Mouse (Mus musculus): ENCODE measurements at regions not wholly inside any gene's neighbourhood (a gene's known extent, or its start where the extent isn't known, plus 50 kb on each side); places are given as distances from the start of the nearest gene placed in this dataset.

DNA sequence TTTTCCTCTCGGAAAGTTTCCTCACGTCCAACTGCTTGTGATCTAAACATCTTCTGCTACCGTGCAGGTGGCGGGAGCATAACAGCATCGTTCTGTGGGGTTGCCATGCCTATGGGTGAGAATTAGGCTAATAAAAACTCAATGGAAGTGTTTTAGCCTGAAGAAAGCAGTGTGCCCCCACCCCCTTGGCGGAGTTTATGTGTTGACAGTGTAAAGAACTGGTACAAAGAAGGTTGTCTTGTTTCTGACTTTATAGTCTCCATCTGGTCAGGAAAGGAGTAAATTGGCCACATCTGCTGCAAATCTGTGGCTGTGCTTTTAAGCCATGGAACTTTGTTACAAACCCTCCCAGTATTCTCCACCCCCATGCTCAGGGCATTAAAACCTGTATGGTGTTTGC is 1311.2 kb downstream of the Slc22a22 start:
- DNase-seq (ENCODE audit: extremely low read depth, low read depth): no peak

DNA sequence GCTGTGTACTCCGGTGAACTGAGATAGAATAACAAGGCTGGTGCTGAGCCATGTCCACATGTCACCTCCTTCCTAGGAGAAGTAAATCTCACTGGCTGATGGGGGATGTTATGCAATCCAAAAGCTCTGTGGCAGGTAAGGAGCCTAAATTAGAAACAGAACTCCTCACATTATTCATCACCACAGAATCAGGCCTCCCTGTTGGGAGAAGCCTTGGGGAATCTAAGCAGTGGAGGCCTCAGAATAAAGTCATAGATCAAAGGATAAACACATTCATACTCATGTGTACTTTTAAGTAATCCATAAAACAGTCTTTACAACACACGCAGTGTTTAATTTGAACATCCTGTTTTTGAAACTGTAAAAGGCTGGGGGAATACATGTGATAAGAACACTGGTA is 1318.7 kb downstream of the Slc22a22 start:
- DNase-seq (ENCODE audit: extremely low read depth, low read depth): no peak

DNA sequence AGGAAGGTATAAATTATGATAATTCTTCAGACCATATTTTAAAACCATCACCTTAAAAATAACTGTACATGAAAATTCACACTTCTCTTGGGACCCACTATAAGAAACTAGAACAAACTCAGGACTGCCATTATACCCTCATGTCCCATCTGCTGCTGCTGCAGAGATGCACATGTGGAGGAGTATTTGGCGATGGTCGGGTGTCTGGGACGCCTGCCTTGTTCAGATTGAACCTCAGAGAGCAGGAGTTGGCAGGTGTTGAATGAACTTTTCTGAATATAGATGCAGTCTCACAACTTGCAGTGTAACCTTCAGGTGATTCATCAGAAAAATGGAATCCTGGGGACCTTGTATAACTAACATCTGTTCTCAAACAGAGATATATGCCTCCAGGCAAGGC is 1338.0 kb downstream of the Slc22a22 start:
- DNase-seq (ENCODE audit: extremely low read depth, low read depth): no peak

DNA sequence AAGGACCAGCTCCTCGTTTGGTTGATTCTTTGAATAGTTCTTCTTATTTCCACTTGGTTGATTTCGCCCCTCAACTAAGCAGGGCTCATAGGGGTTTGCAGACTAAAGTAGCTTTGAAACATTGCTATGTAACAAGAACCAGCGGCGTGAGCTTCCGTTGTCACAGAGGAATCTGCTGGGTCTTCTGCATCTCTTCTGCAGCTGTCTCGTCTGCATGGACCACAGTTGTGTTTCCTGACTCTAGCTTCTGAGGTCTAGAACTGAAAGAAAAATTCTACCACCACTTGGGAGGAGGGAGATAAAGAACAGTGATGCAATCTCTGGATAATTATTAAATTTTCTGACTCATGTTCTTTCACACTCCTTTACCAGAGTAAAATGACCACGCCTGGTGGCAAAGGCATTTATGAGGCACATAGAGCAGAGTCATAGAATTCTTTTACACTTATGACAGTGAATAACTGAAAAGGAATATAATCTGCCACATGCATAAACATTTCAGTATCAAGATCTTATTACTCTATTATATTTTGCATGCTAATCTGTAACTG is 1340.9 kb downstream of the Slc22a22 start:
- no peak for DNase-seq (ENCODE audit: extremely low read depth, low read depth)

DNA sequence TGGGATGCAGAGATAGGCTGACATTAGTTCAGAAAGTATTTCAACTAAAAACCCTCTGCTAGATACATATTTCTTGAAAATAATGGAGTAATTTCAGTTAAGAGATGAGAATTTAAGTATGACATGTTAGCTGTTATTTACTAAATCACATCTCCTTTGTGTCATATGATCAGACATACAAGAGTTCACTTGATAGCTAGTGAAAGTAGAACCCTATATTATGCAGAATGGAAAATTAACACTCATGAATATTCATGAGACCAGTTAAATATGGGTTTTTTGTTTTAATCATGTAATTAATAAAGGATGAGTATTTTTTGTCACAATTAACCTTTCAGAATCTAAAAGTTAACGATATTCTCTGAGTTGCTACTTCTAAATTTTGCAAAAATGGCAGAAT is 1349.4 kb downstream of the Slc22a22 start:
- no peak for DNase-seq (ENCODE audit: extremely low read depth, low read depth)

DNA sequence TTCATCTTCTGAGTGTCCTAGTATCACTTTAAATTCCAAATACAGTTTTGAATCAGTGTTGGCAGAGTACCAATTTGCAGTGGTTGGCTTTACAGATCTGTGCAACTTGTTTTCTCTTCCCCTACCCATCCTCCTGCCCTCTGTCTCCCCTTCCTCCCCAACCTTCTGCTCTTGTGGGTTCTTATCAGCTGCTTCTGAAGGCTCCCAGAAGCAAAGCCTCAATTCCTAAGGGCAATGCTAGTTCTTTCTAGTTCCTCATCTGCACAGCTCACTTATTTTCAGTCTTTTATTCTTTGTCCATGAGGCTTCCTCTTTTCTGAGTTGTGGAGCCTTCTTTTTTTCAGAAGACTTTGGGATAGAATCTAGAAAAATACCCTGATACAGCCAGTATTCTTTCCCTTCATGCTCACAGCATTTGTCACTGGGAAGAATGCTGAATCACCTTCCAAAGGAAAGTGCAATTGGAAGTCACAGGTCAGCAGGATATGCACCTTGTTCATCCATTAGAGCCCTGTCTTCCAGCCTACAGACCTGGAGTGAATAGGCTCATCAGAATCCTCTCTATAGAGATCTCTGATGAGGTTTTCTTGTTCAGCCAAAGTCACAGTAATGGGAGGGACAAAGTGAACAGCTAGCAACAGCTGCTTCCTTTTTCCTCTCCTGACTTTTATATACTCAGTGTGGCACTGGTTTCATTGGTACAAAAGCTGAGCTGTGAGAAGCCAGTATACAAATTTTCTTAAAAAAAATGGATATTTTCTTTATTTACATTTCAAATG is 1357.9 kb downstream of the Slc22a22 start:
- peak; percentile 32 for DNase-seq (ENCODE audit: extremely low read depth, low read depth)

DNA sequence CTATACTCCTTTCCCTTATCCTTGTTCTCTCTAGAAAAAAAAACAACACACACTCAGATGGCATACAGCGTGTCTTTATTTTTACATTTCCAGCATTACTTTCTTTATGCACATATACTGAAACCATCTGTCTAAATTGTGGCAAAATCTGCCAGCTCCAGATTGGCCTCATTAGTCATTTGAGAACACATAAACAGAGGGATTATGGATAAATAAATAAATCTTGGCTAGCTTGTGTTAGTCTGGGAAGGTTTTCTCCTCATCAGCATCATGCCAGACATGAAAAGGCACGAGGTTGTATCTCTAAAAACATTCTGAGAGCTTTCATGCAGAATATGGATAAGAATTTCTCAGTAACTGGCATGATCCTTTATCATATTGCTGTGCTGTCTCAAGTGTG is 1369.1 kb downstream of the Slc22a22 start:
- no peak for DNase-seq (ENCODE audit: extremely low read depth, low read depth)

DNA sequence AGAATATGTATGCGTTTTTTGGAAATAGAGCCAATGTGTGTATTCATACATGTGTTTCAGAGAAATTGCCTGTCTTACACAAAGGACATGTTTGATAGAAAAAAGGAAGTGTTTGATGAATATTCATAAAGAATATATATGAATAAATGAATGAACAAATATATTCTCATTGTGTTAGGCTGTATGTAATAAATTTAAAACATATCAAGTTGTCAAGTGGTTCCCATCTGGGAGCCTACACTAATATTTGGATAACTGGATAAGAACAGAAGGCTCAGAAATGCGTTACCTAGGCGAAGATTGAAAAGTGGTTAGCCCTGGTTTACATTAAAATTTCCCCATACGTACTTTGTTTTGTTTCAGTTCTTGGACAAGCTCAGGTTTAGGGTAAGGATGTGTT is 1369.7 kb downstream of the Slc22a22 start:
- DNase-seq (ENCODE audit: extremely low read depth, low read depth): no peak

DNA sequence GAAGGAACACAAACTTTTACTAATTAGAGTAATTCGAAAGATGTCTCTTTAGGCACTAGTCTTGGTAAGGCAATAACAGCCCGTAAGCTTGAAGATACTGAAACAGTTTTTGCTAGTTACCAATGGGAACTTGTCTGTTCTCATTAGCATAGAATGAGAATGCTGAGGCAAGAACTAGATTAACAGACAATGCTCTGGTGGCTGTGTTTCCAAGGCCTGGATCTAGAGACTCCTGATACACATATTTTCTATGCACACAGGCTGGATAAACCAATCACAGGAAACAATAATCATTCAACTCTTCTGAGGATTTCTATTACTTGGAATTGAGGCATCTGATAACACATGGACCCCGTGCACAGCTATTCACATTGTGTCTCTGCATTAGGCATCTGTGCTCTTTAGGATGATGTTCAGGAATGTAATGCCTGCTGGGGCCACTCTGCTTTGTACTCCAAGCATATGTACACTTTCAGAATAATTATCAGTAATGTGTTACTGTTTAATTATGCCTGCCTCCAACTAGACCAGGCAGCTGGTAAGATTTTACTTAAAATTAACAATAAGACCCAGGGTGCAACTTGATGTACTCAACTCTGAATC is 1377.2 kb downstream of the Slc22a22 start:
- DNase-seq (ENCODE audit: extremely low read depth, low read depth): no peak

DNA sequence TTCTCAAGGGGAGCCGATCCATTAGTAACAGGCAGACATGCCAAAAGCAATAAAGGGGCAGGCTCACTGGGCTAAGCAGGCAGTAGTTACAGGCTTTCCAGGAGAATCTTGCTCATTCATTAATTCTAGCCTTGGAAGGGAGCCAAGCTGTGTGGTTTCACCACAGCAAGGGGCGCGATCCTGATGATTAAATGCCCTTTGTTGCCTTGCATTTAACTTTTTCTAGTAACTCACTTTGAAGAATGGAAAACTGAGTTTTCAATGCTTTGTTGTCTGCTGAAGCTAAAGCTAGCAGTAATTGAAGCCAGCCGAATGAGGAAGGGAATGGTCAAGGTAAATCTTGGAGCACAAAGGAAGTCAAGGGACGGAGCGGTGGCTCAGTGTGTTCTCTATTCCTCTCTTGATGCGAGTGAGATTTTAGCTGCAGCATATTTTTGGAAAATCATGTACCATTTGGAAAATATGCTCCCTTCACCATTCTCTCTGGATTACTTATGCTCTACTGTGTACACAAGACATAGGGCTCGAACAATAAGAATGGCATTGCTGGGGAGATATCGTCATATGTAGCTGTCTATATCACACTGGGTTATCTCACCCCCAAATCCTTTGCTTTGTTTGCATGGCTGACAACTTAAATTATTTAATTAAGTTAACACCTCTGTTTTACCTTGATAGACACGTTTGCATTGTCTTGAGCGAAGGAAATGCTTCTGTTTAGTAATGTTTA is 1399.4 kb downstream of the Slc22a22 start:
- DNase-seq (ENCODE audit: extremely low read depth, low read depth): no peak

DNA sequence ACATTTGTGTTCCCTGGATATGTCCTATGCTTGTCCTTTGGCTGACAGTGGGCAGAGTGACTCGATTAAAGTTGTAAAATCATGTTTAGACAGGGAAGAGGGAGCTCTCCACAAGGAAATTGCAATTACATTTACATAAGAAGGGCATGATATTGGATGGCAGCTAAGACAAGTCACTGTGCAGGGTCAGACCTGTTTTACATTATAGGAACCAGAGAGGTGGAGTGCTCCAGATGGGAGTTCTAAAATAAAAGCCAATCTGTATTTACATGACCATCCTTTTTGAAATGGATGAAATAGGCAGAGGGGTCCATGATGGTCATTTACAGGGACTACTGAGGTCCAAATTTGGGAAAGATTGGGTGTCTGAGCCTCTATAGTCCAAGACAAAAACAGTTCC is 1400.3 kb downstream of the Slc22a22 start:
- no peak for DNase-seq (ENCODE audit: extremely low read depth, low read depth)

DNA sequence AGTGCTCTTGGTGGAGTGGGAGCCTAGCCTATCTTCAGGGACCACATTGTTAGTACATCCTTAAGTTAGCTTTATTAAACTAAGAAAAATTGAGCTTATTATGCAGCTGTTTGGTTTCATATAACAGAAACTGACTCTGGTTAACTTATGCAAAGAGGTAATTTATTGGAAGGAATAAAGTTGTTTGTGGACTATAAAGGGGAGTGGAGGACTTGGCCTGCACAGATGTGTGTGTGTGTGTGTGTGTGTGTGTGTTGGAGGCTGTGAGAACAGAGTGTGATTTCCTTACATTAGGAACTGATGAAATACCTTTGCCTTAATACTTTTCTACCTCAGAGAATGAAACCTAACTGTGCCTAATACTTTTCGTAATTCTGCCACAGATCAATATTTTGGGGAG is 1400.7 kb downstream of the Slc22a22 start:
- DNase-seq (ENCODE audit: extremely low read depth, low read depth): no peak

DNA sequence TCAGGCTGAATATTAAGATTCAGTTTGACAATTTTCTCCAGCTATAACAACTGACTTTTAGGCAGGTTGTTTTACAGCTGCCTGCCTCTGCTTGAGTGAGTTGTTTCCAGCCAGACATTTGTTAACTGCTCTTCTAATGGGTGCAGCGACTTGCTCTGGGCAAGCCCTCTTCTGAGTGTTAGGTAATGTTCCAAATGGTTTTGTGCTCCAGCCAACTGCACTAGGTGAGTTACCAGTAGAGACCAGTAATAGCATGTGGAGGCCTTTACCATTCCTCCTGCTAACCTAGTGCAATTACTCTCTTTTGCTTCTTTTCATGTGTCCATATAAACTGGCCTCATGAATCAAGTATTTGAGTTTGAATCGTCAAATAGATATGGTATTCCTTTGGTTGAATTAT is 1407.9 kb downstream of the Slc22a22 start:
- DNase-seq (ENCODE audit: extremely low read depth, low read depth): no peak

DNA sequence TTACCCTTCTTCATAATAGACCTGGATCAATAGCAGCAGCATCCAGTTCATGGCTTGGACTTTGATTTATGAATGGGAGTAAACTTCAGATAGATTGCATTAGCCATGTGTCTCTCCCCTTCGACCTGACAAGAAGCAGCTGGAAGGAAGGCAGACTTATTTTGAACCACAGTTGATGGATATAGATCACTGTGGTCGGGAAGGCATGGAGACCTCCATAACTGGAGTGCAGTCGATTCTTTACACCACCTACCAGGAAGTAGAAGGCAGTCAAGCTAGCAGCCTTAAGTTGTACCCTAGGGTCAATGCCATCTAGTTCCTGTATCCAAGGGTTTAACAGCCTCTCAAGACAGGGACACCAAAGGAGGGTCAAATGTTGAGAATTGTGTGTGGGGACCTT is 1410.2 kb downstream of the Slc22a22 start:
- no peak for DNase-seq (ENCODE audit: extremely low read depth, low read depth)

DNA sequence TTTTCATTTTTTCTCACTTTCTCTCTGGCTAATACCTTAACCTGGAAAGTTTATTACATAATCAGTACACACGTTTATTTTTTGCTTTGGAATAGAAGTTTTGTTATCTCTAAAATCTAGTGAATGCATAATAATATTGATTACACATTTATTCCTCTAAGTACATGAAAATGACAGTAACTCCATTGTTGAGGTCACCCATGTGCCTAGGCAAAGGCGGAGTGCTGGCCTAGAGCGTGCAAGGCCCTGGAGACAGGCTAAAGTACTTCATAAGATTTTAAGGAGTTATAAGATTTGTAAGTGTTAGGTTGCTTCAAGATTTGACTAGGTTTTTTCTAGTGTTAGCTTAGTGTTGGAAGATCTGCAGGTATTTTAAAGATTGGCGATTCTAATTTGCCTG is 1410.9 kb downstream of the Slc22a22 start:
- DNase-seq (ENCODE audit: extremely low read depth, low read depth): no peak

DNA sequence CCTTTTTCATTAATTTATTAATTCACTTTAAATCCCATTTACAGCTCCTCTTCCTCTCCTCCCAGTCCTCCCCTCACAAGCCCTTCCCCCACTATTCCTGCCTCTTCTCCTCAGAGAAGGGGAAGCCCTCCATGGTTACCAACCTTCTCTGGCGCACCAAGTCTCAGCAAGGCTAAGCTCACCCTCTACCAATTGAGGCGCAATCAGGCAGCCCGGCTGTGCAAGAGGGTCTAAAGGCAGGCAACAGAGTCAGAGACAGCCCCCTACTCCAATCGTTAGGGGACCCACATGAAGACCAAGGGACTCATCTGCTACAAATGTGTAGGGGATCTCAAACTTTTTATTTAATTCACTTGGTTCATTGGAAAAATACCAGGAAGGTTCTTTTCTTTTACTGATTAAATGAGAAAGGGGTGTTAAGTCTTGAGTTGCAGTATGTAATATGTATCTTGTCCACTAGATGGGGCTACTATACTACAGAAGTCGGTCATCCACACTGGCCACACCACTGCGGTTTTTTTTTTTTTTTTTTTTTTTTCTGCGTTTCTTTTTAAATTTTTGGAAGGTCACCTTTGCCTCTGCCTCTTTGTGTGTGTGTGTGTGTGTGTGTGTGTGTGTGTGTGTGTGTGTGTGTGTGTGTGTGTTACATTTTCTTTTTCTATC is 1411.4 kb downstream of the Slc22a22 start:
- peak; percentile 46 for DNase-seq (ENCODE audit: extremely low read depth, low read depth)

DNA sequence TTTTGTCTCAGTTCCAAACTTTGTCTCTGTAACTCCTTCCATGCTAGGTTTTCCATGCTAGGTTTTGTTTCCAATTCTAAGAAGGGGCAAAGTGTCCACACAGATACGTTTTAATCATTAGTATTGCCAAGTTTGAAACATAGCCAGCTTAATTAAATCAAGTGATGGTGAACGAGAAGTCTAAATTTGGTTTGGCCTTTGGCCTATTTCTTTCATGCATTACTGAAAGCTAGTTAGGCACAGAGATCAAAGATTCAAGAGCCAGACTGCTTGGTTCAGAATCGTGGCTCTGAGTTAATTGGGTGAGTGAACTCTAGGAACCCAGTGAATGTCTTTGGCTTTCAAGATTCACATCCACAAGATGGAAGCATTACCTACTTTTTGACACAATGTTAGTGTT is 1414.8 kb downstream of the Slc22a22 start:
- no peak for DNase-seq (ENCODE audit: extremely low read depth, low read depth)

DNA sequence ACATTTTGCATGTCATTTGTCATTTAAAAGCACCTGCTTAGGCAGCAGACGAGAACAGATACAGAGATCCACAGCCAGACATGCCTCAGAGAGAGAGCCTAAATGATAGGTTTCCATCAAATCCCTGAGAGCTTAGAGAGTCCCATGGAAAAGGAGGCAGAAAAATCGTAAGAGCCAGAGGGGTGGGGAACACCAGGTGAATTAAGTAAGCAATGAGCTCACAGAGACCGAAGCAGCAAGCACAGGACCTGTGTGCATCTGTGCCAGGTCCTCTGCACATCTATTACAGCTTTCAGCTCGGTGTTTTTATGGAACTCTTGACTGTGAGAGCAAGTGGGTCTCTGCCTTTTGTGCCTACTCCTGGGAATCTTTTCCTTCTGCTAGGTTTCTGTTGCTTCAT is 1416.1 kb downstream of the Slc22a22 start:
- DNase-seq (ENCODE audit: extremely low read depth, low read depth): no peak

DNA sequence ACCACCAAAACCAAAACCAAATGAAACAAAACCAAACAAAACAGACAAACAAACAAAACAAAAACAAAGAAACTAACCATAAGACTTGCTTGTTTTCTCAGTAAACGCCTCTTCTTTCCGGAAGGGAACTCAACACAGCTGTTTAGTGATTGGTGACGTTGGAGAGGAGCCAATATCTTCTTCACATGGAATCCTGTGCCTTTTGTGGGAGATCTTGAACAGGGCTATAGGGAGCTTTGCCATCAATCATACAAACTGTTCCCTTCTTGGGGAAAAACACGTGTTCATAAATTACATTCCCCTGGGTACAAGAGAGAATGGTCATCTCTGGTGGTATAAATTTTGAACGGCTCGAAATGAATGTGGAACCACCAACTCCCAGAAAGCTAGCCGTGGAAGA is 1426.7 kb downstream of the Slc22a22 start:
- no peak for DNase-seq (ENCODE audit: extremely low read depth, low read depth)

DNA sequence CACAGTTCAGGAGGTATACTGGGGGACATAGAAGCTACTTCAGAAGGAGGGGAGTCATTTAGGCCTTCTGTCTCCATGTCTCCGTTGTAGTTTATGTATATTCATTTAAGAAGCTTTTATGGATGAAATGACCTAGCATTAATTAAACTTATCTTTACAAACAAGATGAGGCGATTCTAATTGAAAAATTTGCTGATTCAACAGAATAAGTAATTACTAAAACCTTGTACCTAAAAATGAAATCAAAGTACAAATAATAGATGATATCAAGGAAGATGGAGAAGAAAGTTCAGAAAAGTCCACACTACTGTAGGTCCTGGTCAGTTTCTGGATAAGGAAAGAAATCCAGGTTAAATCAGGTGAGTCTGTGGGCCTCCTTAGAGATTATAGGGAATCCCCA is 1429.6 kb downstream of the Slc22a22 start:
- no peak for DNase-seq (ENCODE audit: extremely low read depth, low read depth)

DNA sequence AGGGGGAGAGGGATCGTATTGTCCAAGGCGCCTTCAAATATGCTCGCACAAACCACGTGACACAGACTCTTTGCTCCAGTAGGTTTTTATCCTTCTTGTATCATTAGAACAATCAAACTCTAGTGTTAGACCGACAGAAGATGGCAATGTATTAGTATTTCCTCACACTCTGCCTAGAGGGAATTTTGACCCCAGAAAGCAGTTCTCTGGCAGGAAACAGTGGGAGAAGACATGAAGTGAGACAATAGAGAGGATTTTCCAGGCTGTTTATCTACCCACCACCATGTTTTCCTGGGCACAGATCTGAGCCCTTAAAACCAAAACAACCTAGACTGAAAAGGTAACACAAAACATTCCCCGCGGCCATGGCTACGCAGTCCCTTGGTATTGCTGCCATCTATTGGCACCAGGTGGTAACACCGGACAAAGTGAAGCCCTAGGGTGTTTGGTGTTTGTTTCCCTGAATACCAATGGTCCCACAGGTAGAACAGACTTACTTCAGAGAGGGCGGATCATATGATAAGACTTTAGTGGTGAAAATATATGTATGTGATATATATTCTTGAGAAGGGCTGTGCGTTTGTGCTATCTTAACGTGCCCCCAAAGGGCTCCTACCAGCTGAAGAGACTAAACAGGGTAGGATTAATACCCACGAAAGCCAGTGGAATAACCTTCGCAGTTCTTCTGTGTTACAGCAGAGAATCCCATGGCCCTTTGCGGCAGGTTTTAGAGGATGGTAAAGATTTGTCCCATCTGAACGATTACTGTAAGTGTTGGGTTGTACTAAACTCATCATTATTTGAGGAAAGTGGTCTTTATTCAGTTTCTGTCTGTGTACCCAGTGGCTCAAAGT is 1430.5 kb downstream of the Slc22a22 start:
- DNase-seq (ENCODE audit: extremely low read depth, low read depth): no peak
